Mouse (Mus musculus) heart, adult 2 months (tissue): ENCODE data around the gene Inpp5a. TPM values are rescaled to one million over a fixed set of nuclear protein-coding genes. Genes with fewer than 3 reads are reported as not detected.

Experiments used
- DNase-seq, 2 experiments: peaks; one replicate each; pipeline ENCODE4 v3.0.0; 2021
- H3K27ac ChIP-seq: fragments of 200-600 bp; 2 replicates; pipeline ENCODE4 v1.8.1; 2022
- H3K27me3 ChIP-seq: fragments of 200-500 bp; 2 replicates; pipeline ENCODE4 v1.6.1; 2012; ENCODE audit warnings: mild to moderate bottlenecking, low read length, inconsistent platforms, mixed read lengths; ENCODE audit not compliant: control insufficient read depth, insufficient read depth
- H3K36me3 ChIP-seq: fragments of 200-500 bp; 2 replicates; pipeline ENCODE4 v1.6.1; 2012; ENCODE audit warnings: low read length, inconsistent platforms; ENCODE audit not compliant: control insufficient read depth, insufficient read depth
- H3K4me1 ChIP-seq: fragments of 200-500 bp; 2 replicates; pipeline ENCODE4 v1.6.1; 2011; ENCODE audit warnings: low read length; ENCODE audit not compliant: control insufficient read depth, insufficient read depth
- H3K4me3 ChIP-seq: fragments of 200-600 bp; 2 replicates; pipeline ENCODE4 v1.8.1; 2022
- H3K79me2 ChIP-seq: fragments of 200-500 bp; replicated peaks from 2 replicates; pipeline ENCODE4 v1.6.1; 2012; ENCODE audit warnings: mild to moderate bottlenecking, inconsistent platforms, low read length, moderate library complexity, mixed read lengths; ENCODE audit not compliant: control insufficient read depth, insufficient read depth
- H3K9ac ChIP-seq: fragments of 200-500 bp; 2 replicates; pipeline ENCODE4 v1.6.1; 2012; ENCODE audit warnings: low read depth, mild to moderate bottlenecking, control low read depth, inconsistent platforms, low read length, mixed read lengths
- CTCF ChIP-seq: fragments of 200-600 bp; IDR thresholded peaks from 2 replicates; pipeline ENCODE4 v1.8.1; 2022; ENCODE audit warnings: antibody characterized with exemption, mild to moderate bottlenecking, moderate library complexity
- EP300 ChIP-seq: fragments of 200-500 bp; IDR thresholded peaks from 2 replicates; pipeline ENCODE4 v1.6.1; 2011; ENCODE audit warnings: low read depth, low read length, control low read depth; ENCODE audit not compliant: insufficient read depth
- POLR2A ChIP-seq: fragments of 200-500 bp; IDR thresholded peaks from 2 replicates; pipeline ENCODE4 v1.6.1; 2011; ENCODE audit warnings: mild to moderate bottlenecking, low read depth, low read length, control low read depth; ENCODE audit not compliant: insufficient read depth
- WGBS: fragments of 180-500 bp; shearing (Covaris S2); methylation state at CpG from one replicate; pipeline ENCODE4 v1.1.7; 2018; 5-methylcytosine and 5-hydroxymethylcytosine counted together
- intact Hi-C: fragments of 180-260 bp; cut with DNase I; formaldehyde crosslinking; loops from one replicate; pipeline ENCODE4 v1.15.1; 2025
- polyA plus RNA-seq: library from polyadenylated mRNA; depleted of rRNA; stranded (reverse); fragments of >200 nt; gene quantifications from 2 replicates; pipeline ENCODE4 v1.2.3, GENCODE M21; 2012; rRNA removed
- total RNA-seq, 2 experiments: library from RNA; stranded (reverse); gene quantifications; 2 replicates each; pipeline ENCODE4 v1.2.3; 2021

Gene Inpp5a
- total and polyA plus RNA-seq, 3 experiments, result 134 to 306 (median 280) TPM

- Histone ChIP-seq H3K27me3 (no peaks in the 10 kb centered on the region), H3K36me3 (no peaks in the 10 kb centered on the region), H3K4me3 (no peak overlapping the region), H3K79me2 (no peaks in the 10 kb centered on the region), H3K9ac (no peak overlapping the region), H3K27ac (no peak overlapping the region), H3K4me1 (0 out of 2 replicates have a peak, but pooled peaks cover 1% of the 10 kb centered on the region)
- intact Hi-C loops, result loop anchor here (2.0 kb wide), 1 partner anchor 69 kb away; no protein-coding TSS in a partner anchor
- 44% methylated on average over 12 of the region's 12 CpGs for WGBS
- TF ChIP-seq EP300 (no peak), POLR2A (no peak), CTCF (peak; percentile 91)
- DNase-seq, result peak; percentile 25 to 56
Measured at GRCm38 (mm10) chr7:139615767-139616766, 227.2 kb downstream of the Inpp5a start.

- Histone ChIP-seq H3K27ac (no peak overlapping the region), H3K27me3 (no peaks in the 10 kb centered on the region), H3K79me2 (no peaks in the 10 kb centered on the region), H3K4me3 (no peak overlapping the region), H3K36me3 (no peaks in the 10 kb centered on the region), H3K9ac (no peak overlapping the region), H3K4me1 (no peaks in the 10 kb centered on the region)
- TF ChIP-seq EP300, result no peak
- no peak for TF ChIP-seq CTCF
- no peak for TF ChIP-seq POLR2A
- intact Hi-C loops, result no loop called here
- DNase-seq, result no peak
- 69% methylated on average over 13 of the region's 13 CpGs for WGBS
Measured at GRCm38 (mm10) chr7:139622568-139622967, 233.7 kb downstream of the Inpp5a start.

- no peak overlapping the region for H3K27ac ChIP-seq
- no peak for TF ChIP-seq POLR2A
- no peak for TF ChIP-seq CTCF
- no peak for TF ChIP-seq EP300
Measured at GRCm38 (mm10) chr7:139625156-139625555, 236.2 kb downstream of the Inpp5a start.

More at GRCm38 (mm10) chr7:139625156-139625555, 236.2 kb downstream of the Inpp5a start:
- H3K79me2 ChIP-seq, result no peaks in the 10 kb centered on the region
- H3K9ac ChIP-seq, result no peak overlapping the region
- no peaks in the 10 kb centered on the region for H3K4me1 ChIP-seq
- H3K4me3 ChIP-seq, result no peak overlapping the region
- no peak for DNase-seq
- H3K36me3 ChIP-seq, result no peaks in the 10 kb centered on the region
- intact Hi-C loops, result no loop called here
- no peaks in the 10 kb centered on the region for H3K27me3 ChIP-seq
- WGBS, result 72% methylated on average over 9 of the region's 9 CpGs

Other genes starting within 250 kb of the Inpp5a start
- gene Lrrc27, start 176.1 kb upstream of the Inpp5a start, total RNA-seq, result 10 to 100 TPM; 18.9 to 20.6 TPM
- 12.7 and 13.3 TPM in 2 replicates for gene Lrrc27, start 176.1 kb upstream of the Inpp5a start, polyA plus RNA-seq
- under 1 TPM; 0.68 to 0.94 TPM for gene Stk32c, start 175.8 kb upstream of the Inpp5a start, total RNA-seq
- 1.1 and 1.8 TPM in 2 replicates for gene Stk32c, start 175.8 kb upstream of the Inpp5a start, polyA plus RNA-seq
- gene Pwwp2b, start 140.6 kb upstream of the Inpp5a start, total RNA-seq, result 10 to 100 TPM in 1 of 2 experiments, 1 to 10 TPM in 1; 8.9 to 10.2 TPM
- 6.8 and 7.5 TPM in 2 replicates for gene Pwwp2b, start 140.6 kb upstream of the Inpp5a start, polyA plus RNA-seq
- gene Nkx6-2, start 193.7 kb downstream of the Inpp5a start, total RNA-seq, result under 1 TPM in 1 of 2 experiments, not detected in 1; 0.23 TPM
- 0.18 TPM in 1 of 2 replicates, not detected in the other for gene Nkx6-2, start 193.7 kb downstream of the Inpp5a start, polyA plus RNA-seq